Mouse (Mus musculus) midbrain, embryonic 10.5 days (tissue): Measurements from ENCODE around the gene Col4a2. TPM values are rescaled to one million over a fixed set of nuclear protein-coding genes. Genes with fewer than 3 reads are reported as not detected.
"Not testable (repeated sequence)": the region's sequence is repeated elsewhere in the genome, so short reads cannot be mapped to it uniquely, and the experiment has no call there.

Experiments
- DNase-seq: peaks from one replicate; pipeline ENCODE4 v3.0.0-alpha.2; 2017; ENCODE audit warnings: low spot score
- H3K27ac ChIP-seq: fragments of 300-500 bp; sonication (generic); replicated peaks from 2 replicates; pipeline ENCODE4 v1.5.1; 2016; ENCODE audit warnings: mild to moderate bottlenecking
- H3K27me3 ChIP-seq: fragments of 300-500 bp; sonication (generic); 2 replicates; pipeline ENCODE4 v1.6.1; 2016; ENCODE audit warnings: low read depth, mild to moderate bottlenecking; ENCODE audit not compliant: poor library complexity, severe bottlenecking
- H3K36me3 ChIP-seq: fragments of 300-500 bp; sonication (generic); 2 replicates; pipeline ENCODE4 v1.6.1; 2016; ENCODE audit warnings: mild to moderate bottlenecking, moderate library complexity
- H3K4me1 ChIP-seq: fragments of 300-500 bp; sonication (generic); 2 replicates; pipeline ENCODE4 v1.6.1; 2016
- H3K4me3 ChIP-seq: fragments of 300-500 bp; sonication (generic); 2 replicates; pipeline ENCODE4 v1.5.1; 2016; ENCODE audit warnings: mild to moderate bottlenecking, moderate library complexity
- H3K9me3 ChIP-seq: fragments of 300-500 bp; sonication (generic); replicated peaks from 2 replicates; pipeline ENCODE4 v1.6.1; 2016; ENCODE audit warnings: mild to moderate bottlenecking
- WGBS: fragments of 180-500 bp; shearing (Covaris S2); methylation state at CpG from one replicate; pipeline ENCODE4 v1.1.7; 2016; 5-methylcytosine and 5-hydroxymethylcytosine counted together
- polyA plus RNA-seq: library from polyadenylated mRNA; unstranded; fragments of >200 nt; fragmentation: Nextera tagmentation; extraction: Ambion mirVana; gene quantifications from 2 replicates; pipeline ENCODE4 v1.2.1, GENCODE M21; 2016

Col4a2 gene
- polyA plus RNA-seq, 1 experiment from 2014 or later: 43.7 TPM

DNA sequence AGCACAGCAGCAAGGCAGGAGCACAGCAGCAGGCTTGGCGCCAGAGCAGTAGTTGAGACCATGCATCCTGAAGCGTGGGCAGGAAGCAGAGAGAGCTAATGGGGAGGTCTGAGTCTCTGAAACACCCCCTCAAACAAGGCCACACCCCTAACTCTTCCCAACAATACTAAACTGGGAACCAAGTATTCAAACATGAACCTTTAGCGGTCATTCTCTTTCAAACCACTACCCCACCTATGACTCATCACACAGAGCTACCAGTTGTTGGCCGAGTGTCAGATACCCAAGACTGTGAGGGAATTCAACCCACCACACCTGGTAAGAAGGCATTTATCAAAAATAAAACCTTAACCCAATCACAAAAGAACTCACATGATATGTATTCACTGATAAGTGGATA, 174.6 kb downstream of the Col4a2 start:
- no peaks in the 10 kb centered on the region for H3K36me3 ChIP-seq
- no peak overlapping the region for H3K4me3 ChIP-seq
- H3K27ac ChIP-seq: no peak overlapping the region
- 75% methylated on average over 4 of the region's 4 CpGs for WGBS
- no peaks in the 10 kb centered on the region for H3K9me3 ChIP-seq
- DNase-seq: no peak
- peaks cover under 1% of the 10 kb centered on the region; the same call in 1 of the 2 replicates for H3K4me1 ChIP-seq
- H3K27me3 ChIP-seq: peaks cover 40% of the 10 kb centered on the region

DNA sequence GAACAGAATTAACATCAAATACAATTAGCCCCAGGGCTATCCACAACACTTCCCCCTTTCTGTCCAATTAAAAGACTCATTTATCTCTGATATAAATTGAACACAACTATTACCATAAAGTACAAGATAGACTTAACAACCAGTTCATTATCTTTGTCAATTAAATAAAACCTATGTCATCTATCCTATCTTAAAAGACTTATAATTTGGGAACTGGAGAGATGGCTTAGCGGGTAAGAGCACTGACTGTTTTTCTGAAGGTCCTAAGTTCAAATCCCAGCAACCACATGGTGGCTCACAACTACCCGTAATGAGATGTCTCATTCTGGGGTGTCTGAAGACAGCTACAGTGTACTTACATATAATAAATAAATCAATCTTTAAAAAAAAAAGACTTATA, 179.7 kb downstream of the Col4a2 start:
- not testable (repeated sequence) for H3K27ac ChIP-seq, H3K4me3 ChIP-seq
- WGBS: 86% methylated on average over 2 of the region's 2 CpGs

DNA sequence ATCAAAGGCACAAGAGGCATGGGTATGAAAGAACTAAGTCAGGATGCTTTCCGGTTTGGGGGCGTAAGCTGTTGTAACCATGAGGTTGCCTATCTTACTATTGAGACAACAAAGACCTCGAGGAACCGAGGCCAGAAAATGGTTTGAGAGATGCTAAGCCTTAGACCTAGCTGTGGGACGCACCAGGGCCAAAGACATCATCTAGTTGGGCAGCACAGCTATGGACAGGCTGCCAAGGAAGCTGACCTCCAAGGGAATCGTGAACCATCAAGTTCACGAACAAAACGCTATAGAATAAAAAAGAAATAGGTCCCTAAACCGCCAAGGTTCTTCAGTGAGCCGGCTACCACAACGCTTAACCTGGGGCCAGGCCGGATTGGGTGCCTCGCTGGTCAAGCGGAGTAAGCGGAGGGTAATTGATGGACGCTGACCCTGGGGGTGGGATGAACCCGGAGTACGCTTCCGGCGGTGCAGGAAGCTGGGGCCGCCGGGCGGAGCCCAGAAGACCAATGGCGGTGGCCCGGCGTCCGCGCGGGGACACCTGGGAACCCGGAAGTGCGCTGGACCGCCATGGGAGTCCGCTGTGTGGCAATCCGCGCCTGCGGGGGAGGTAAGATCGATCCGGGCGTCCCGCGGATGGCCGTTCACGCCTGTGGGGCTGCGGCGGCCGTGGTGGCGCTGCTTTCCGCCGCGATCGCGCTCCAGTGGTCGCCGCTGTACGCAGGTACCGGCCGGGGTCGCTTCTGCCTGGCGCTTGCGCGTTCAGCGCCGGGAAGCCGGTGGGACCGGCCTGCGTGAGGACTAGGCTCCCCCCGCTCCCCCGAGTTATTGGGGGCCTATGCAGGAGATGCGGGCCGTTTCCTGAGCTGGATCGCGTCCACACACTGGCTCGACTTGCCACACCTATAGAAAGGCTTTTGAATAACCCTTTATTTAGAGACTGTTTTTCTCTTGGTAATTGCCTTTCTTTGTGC, 184.7 kb downstream of the Col4a2 start, which contains the start of gene Naxd:
TSS of gene Naxd (plus strand) at position 490 of the 974 bp plus-strand sequence.
- H3K36me3 ChIP-seq: peaks cover 30% of the 10 kb centered on the region
- peak within 1 kb of the TSS; percentile 85 for H3K4me3 ChIP-seq
- H3K27ac ChIP-seq: peak within 1 kb of the TSS; percentile 92
- H3K27me3 ChIP-seq: peaks cover 8% of the 10 kb centered on the region; the same call in 1 of the 2 replicates
- H3K9me3 ChIP-seq: no peaks in the 10 kb centered on the region
- peaks cover 21% of the 10 kb centered on the region for H3K4me1 ChIP-seq
- DNase-seq: peak; percentile 93
- WGBS: 4% methylated on average over 73 of the region's 73 CpGs

More for the DNA sequence above, 179.7 kb downstream of the Col4a2 start:
- not testable (repeated sequence) for H3K9me3 ChIP-seq, H3K4me1 ChIP-seq, H3K36me3 ChIP-seq, DNase-seq
- H3K27me3 ChIP-seq: peaks cover 31% of the 10 kb centered on the region

DNA sequence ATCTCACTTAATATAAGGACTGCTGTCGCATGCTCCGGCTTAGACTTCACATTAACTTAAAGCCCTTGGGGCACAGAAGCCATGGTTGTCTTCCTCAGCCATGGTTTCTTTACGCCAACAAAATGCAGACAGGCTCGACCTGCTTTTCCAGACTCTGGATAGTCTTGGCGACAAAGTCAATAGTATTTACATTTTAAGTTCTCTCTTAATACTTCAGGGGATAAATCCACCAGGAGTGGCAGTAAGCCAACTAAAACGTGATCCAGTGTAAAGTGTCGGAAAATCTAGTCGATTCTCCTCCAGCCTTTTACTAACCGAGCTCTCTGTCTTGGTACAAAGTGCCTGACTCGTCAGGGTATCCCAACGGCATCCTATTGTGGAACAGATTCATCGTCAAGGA, 185.7 kb downstream of the Col4a2 start:
- peaks cover 8% of the 10 kb centered on the region; the same call in 1 of the 2 replicates for H3K27me3 ChIP-seq
- DNase-seq: no peak
- H3K4me1 ChIP-seq: peaks cover 21% of the 10 kb centered on the region
- H3K9me3 ChIP-seq: no peaks in the 10 kb centered on the region
- H3K4me3 ChIP-seq: peak overlapping the region; percentile 85
- 79% methylated on average over 12 of the region's 12 CpGs for WGBS
- H3K27ac ChIP-seq: no peak overlapping the region
- H3K36me3 ChIP-seq: peaks cover 40% of the 10 kb centered on the region

Other genes starting within 250 kb of the Col4a2 start
- gene Col4a1, start within 50 bp of the Col4a2 start, polyA plus RNA-seq: 113 and 146 TPM in 2 replicates
- gene Rab20, start 165.9 kb downstream of the Col4a2 start, polyA plus RNA-seq: 0.60 and 1.3 TPM in 2 replicates
- 114 and 116 TPM in 2 replicates for gene Naxd, start 184.7 kb downstream of the Col4a2 start, polyA plus RNA-seq
- gene Cars2, start 238.0 kb downstream of the Col4a2 start, polyA plus RNA-seq: 18.7 and 19.9 TPM in 2 replicates
- 31.2 and 34.0 TPM in 2 replicates for gene Ing1, start 242.8 kb downstream of the Col4a2 start, polyA plus RNA-seq